Mouse (Mus musculus) regulatory T cell (primary cell): ENCODE data around the gene Rrp1.
"Not testable (repeated sequence)": the region's sequence is repeated elsewhere in the genome, so short reads cannot be mapped to it uniquely, and the experiment has no call there.

Experiments
- in situ Hi-C: fragments of 300-600 bp; cut with MboI, MseI; formaldehyde crosslinking; loops from one replicate; pipeline ENCODE4 v1.15.1; 2025; ENCODE audit warnings: high pct_unique_total_duplicates

Rrp1 gene

GRCm38 (mm10) chr10:78385520-78385919, 27.3 kb downstream of the Rrp1 start:
- in situ Hi-C loops, result loop anchor here (10.0 kb wide), 1 partner anchor 331 kb away; no protein-coding TSS in a partner anchor

- in situ Hi-C loops, result loop anchor here (5.0 to 10.0 kb wide), 2 partner anchors 96 to 329 kb away; no protein-coding TSS in a partner anchor
Observed at GRCm38 (mm10) chr10:78383567-78383966, 29.3 kb downstream of the Rrp1 start.

- in situ Hi-C loops, result no loop called here
Observed at GRCm38 (mm10) chr10:78378516-78378915, 34.3 kb downstream of the Rrp1 start.

DNA sequence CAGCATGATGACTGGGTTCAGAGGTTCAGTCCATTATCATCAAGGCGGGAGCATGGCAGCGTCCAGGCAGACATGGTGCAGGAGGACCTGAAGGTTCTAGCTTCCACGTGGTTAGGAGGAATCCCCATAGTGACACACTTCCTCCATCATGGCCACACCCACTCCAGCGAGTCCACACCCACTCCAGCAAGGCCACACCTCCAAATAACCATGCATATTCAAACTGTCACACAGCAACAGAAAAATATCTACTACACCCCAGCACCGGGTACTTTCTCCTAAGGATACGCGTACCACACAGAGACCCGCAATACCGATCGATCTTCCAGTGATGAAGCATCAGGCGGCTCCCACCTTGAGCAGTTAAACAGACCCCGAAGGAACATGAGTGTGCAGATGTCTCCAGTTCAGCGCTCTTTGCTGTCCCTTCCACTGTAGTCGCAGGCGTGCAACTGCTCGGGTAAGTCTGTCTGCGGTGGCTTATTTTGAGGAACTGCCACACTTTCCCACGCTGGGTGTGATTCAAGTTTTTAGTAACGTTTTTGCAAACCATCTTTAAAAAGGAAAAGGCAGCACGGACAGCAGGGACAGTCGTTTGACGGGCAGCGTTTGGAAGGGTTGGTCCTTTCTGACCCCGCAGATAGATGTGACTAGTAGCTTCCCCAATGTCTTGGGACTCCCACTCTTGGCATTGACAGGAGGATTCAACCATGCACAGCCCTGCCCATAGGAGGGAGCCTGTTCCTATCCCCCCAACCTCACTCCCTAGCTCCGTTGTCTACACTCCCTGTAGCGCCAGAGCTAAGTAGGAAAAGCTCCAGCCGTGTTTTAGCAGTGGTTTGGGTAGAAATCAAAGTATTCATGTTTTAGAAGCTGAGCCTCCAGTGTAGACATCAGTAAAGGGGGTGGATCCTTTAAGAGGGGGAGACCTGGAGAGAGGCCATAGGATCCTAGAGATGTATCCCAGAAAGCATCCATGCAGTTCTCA, 39.9 kb downstream of the Rrp1 start:
- in situ Hi-C loops, result no loop called here

DNA sequence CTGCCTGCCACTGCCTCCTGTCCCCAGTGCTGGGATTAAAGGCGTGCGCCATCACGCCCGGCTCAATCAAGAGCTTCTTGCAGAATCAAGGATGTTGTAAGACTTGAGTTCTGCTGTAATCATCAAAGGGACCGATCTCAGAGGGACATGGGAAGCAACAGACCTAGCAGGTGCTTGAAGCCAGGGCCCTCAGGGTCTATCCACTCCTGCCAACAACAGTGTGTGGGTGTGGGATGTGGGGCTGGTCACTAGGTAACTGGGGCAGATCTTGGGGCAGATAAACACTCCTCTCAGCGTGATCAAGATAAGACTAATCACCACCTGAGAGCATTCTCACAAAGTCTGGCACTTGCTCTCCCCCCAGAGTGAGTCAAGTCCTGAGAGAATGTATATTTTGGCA, 41.1 kb downstream of the Rrp1 start:
- in situ Hi-C loops, result no loop called here

- in situ Hi-C loops, result no loop called here
Observed at GRCm38 (mm10) chr10:78367586-78367985, 45.3 kb downstream of the Rrp1 start.

DNA sequence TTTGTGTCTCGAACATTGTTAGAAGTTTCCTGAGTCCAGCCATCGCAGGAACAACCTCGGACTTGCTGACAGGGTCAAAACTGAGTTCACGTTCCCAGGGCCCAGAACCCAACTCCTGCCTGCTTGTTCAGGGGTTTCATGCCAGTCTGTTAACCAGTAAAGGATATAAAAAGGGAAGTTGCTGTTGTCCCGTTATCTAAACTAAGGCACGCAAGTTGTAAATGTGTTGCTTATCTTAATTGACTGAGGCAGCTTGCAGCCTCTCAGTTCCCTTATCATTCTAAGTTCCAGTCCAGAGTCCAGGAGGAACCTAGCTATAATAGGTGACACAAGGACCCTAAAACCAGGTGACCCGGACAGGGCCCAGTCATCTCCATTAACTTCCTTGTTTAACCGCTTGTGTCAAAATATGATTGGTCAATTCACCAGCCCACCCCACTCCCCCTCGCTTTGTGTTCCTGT, 46.0 kb downstream of the Rrp1 start:
- in situ Hi-C loops, result no loop called here

DNA sequence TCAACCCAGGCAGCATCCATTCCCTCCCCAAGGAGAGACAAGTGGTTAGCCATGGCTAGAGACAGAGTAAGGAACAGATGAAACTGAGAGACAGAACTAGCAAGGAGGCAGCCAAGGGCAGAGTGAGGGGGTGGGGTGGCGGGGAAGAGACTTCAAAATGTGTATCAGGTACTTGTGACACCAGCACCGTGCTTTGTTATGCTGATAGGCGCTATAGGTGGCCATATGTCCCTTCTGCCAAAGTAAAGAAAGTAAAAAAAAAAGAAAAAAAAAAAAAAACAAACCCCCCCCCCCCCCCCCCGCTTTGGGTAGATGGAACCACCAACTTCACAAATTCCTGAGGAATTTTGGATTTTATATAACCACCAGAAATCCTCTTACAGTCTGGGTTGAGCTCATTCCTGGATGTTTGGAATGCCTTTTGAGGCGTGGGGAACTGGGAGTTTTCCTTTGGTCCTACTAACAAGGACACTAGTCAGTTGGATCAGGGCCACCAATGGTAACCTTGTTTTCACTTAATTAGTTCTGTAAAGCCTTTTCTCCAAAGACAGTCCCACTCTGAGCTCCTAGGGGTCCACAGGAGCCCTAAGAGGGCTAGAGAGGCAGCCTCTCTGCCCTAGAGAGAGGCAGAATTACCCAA, 46.5 kb downstream of the Rrp1 start:
- in situ Hi-C loops, result no loop called here

- in situ Hi-C loops, result no loop called here
Observed at GRCm38 (mm10) chr10:78365555-78365954, 47.3 kb downstream of the Rrp1 start.

- in situ Hi-C loops, result no loop called here
Observed at GRCm38 (mm10) chr10:78364106-78364505, 48.7 kb downstream of the Rrp1 start.

GRCm38 (mm10) chr10:78363366-78363765, 49.5 kb downstream of the Rrp1 start:
- in situ Hi-C loops, result no loop called here

DNA sequence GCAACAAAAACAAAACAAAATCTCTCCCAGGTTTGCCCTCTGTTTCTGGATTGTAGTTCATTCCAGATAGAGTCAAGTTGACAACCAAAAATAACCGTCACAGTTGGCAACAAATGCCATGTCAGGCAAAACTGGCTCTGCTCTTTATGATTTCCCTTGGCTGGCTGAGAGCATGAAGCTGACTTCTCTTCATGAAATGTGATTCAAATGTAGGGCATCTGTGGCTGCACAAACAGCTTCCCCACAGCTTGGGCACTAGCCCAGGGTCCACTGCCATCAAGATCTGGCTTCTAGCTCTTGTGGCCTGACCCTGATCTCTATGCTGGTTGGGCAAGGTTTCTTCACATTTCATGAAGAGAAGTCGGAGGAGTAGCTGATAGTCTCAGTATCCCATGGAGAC, 50.9 kb downstream of the Rrp1 start:
- in situ Hi-C loops, result no loop called here

DNA sequence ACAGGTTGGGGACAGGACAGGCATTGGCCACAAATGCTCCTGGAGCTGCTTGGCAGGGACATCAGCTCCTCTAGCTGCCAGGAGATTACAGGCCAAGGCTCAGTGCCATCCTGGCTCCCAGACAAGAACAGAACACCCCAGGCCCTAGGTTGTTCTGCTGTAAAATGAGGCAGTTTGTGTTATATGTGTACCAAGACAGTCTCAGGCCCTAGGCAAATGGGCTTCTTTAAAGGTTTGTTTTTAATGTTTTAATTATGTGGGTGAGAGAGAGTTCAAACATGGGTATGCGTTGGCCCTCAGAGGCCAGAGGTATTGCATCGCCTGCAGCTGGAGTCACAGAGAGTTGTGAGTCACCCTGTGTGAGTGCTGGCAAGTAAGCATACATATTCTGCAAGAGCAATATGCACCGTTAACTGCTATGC, 52.5 kb downstream of the Rrp1 start:
- in situ Hi-C loops, result no loop called here

GRCm38 (mm10) chr10:78358999-78359398, 53.8 kb downstream of the Rrp1 start:
- in situ Hi-C loops, result not testable (repeated sequence)

- in situ Hi-C loops, result no loop called here
Observed at GRCm38 (mm10) chr10:78358266-78358665, 54.6 kb downstream of the Rrp1 start.

DNA sequence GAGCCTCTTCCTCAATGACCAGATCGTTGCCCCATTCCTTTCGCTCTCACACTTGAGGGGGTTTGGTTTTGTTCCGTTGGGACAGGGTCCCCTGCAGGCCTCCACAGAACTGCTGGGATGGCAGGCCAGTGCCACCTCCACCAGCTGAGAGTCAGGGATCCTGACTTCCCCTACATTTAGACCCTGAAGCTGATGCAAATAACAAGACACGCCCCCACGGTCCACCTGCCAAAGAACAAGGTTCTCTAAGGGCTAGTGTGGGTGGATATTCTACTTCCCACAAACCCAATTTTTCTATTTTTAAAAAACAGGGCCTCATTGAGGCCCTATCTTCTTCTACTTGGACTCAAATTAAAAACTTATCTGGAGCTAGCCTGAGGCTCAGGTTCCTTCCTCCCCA, 55.1 kb downstream of the Rrp1 start:
- in situ Hi-C loops, result no loop called here

DNA sequence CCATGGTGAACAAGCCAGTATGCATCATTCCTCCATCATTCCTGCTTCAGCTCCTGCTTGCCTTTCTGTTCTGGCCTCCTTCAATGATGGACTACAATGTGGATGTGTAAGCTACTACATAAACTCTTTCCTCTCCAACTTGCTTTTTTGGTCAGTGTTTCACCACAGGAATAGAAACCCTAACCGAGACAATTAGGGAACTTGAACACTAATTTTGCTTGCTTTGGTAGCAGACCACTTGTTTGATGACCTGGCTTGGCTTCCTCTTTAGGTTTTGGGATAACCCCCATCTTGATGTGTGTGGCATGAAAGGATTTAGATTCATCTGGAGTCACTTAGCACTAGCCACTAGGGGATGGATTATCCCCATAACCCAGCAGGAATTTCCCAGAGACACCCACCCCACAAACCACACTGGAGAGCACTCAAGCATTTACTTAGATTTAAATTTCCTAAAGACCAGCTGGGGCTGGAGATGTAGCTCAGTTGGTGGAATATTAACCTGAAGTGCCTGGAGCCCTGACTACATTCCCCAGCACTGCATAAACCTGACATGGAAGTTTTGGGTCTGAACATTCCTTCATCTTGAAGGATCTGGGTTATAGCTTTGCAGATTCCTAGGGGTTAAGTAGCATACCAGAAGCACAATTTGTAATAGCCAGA, 56.8 kb downstream of the Rrp1 start:
- in situ Hi-C loops, result no loop called here

GRCm38 (mm10) chr10:78353196-78353595, 59.6 kb downstream of the Rrp1 start:
- in situ Hi-C loops, result no loop called here

- in situ Hi-C loops, result no loop called here
Observed at GRCm38 (mm10) chr10:78352666-78353030, 60.2 kb downstream of the Rrp1 start.

DNA sequence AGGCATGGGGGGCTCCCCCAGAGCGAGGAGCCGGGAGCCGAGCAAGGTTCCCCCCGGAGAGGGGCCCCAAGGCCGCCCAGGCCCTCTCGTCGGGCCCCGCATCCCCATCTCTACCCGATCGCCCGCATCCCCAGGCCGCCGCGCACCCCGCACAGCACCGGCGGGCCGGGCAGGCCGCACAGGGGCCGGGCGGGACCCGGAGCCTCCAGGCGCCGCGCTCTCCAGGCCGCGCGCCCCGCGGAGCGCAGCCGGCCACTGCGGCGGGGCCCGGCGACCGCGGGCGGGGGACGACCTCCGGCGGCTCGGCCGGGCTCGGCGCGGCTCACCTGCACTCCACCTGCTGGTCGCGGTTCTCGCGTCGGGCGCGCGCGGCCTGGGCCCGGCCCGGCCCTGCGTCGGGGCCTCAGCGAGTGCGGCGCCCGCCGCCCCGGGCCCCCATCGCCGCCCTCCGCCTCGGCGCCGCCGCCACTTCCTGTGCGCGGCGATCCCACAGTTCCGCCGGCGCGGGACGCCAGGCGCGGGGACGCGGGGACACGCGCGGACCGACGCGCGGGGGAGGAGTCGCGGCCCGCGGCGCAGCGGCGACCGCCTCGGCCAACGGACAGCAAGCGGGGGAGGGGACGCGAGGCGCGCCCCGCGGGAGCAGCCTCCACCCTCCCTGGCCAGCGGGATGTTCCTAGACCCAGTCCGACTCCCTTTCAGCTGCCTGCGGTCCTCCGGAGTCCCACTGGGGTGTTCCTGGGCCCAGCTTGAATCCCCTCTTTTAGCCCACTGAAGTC, 60.8 kb downstream of the Rrp1 start, which contains the start of gene Agpat3:
TSS of gene Agpat3 (minus strand) at position 603 of the 779 bp plus-strand sequence.
- in situ Hi-C loops, result no loop called here

DNA sequence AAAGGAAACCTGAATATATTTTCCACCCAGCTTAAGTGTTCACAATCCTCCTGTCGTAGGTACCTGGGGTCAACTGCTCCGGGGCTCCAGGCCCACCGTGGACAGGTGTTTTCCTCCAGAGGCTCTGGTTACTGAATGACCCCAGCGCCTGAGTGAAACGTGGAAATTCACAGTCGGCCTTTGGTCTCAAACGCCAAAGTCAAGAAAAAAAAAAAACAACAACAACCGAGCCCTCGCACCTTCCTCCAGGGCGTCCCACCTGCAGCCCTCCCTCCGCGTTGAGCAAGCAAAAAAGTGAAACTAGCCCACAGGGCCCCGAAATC, 61.3 kb downstream of the Rrp1 start:
- in situ Hi-C loops, result no loop called here
